Mouse (Mus musculus): ENCODE results near the gene Krtap9-3.

The Krtap9-3 gene

DNA sequence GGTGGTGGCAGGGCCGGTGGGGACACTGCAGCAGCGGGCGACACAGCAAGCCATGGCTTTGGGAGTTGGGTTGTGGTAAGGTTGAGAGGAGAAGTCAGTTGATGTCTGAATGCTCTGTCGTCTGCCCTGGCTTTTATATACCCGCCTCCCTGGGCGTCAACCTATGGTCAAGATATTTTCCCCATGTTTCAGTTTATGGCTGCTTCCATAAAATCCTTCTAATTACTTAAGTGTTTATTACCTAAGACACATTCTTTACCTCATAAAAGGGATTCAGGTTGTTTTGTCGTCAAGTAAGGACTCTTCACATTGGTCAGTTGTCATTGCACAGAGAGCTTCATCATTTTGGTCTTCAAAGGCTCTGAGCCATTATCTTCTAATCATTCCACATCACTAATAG lies 31.4 kb downstream of the Krtap9-3 start, which contains the start of gene Krtap3-1:
Krtap3-1 (minus strand) TSS at position 101 of the 400 bp plus-strand sequence.
- DNase-seq (ENCODE audit: low read depth, low spot score), result no peak

DNA sequence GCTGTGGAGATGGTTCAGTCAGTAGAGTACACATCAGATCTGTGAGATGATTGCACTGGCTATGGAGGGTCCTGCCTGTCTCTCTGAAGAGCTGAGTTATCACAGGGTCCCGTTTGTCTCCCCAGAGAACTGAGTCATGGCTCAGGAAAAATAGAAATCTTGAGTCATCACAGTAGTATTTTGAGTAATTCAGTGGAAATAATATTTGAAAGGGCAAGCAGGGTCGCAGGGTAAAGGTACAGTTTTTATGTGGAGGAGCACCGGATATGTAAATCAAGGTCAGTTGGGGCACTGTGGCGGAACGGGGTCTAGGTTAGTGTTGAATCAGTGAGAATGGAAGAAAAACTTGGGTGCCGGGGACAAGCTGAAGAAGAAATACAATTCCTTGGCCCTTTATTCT lies 35.3 kb downstream of the Krtap9-3 start:
- no peak for DNase-seq (ENCODE audit: low read depth, low spot score)

DNA sequence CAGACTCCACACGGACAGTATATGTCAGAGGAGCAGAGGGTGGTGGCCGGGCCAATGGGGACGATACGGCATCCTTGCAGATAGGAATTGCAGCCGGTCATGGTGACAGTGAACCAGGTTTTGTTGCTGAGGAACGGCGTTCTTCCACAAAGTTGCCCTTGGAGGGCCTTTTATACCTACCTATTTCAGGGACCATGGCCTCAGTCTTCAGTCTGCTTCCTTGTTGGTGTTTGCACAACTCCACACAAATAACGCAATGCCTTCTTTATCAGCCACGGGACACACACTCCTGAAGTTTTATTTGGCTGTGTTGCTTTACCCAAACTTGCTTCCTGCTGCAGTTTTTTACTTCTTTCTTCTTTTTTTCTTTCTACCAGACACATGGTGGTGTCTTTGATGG lies 38.5 kb downstream of the Krtap9-3 start, which contains the start of gene Gm11939:
Gm11939 (minus strand) TSS at position 101 of the 400 bp plus-strand sequence.
- DNase-seq (ENCODE audit: low read depth, low spot score), result no peak

DNA sequence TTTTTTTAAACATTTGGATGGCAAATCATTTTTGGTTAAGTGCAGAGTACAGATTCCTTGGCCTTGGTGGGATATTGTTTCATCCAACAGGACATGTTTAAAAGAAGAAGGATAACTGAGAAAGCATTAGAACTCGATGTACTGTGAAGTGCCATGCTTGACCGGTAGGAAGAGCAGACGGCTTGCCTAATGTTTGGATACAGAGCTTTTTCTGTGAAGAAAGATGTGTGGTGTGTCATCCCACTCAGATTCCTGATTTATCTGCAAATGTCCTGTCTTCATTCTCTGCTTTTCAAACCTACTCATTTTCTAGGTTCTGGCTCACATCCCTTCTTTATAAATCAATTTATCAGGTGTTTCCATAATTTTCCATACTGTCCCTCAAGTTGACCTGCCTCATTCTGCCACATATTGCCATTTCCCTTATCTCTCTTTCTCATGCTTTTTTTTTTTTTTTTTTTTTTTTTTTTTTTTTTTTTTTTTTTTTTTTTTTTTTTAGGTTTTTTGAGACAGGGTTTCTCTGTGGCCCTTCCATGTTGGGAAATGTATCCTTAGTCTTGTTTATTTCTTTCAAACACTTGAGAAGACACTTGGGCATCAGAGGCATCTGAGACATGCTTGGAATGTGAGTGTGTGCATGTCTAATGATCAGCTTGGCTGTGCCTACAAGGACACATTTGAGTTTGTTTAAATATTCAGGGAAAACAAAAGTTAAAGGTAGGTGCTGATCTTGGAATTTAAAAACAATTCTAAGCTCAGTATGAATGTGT lies 39.7 kb downstream of the Krtap9-3 start:
- no peak for DNase-seq (ENCODE audit: low read depth, low spot score)

DNA sequence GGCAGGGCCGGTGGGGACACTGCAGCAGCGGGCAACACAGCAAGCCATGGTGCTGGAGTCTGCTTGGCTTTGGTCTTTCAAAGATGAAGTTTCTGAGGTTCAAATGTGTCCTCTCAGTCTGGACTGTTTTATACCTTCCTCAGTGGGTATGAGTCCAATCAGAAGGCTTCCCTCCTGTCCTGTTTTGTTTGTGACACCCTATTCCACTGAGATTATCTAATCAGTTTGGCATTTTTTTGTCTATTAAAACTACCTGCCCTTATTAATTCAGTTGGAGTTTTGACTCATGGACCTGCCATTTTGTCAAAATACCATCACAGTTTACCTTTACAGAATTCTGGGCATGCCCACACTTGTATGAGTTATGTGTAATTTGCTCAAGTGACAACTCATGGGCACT lies 41.2 kb downstream of the Krtap9-3 start, which contains the start of gene Krtap3-2:
Krtap3-2 (minus strand) TSS at position 101 of the 400 bp plus-strand sequence.
- no peak for DNase-seq (ENCODE audit: low read depth, low spot score)

DNA sequence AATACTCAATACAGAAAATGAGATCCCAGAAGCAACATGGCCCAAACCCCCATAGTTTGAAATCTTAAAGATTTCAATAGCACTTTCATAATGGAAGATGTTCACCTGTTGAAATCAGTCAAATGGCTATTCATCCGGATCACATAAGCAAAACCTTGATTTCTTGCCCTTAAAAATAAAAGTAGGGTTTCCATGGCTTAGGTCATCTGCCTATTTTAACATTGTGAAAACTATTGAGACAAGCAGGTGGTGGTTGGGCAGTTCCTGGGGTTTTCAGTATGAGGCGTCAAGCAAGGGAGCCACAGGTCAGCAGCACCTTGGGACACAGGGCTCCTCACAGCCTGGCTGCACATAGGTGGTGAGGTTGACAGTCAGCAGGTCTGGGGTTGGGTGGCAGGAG lies 41.7 kb downstream of the Krtap9-3 start:
- no peak for DNase-seq (ENCODE audit: low read depth, low spot score)

DNA sequence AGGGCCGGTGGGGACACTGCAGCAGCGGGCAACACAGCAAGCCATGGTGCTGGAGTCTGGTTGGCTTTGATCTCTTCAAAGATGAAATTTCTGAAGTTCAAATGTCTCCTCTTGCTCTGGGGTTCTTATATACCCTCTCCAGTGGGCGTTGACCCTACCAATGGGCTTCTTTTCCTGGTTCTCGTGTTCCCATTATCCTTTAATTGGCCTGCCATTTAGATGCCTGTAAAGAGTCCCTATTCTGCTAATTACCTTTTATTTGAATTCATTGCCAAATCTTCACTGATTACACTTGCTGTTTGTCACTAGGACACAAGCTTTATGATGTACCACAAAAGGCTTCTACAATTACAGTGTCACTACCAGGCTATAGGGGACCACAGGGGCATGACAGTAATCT lies 47.1 kb downstream of the Krtap9-3 start, which contains the start of gene Krtap3-3:
Krtap3-3 (minus strand) TSS at position 101 of the 400 bp plus-strand sequence.
- DNase-seq (ENCODE audit: low read depth, low spot score), result no peak

DNA sequence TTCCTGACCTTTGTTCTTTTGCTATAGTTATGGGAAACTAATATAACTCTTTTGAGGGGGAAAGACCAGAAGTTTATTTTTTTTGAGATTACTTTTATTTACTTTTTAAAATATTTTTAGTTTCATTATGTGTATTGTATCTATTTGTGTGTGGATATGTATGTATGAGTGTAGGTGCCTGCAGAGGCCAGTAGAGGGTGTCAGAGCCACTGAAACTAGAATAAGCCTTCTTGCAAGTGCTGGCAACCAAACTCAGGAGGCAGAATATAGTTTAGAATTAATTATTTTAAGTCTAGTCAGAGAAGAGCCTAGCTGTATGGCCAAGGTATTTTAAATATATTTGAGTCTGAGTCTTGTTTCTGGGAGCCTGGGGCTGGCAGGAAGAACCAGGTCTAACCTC lies 50.0 kb downstream of the Krtap9-3 start:
- no peak for DNase-seq (ENCODE audit: low read depth, low spot score)
